Mouse (Mus musculus) liver, embryonic 14.5 days (tissue): ENCODE measurements around the gene Kmt2b. TPM values are rescaled to one million over a fixed set of nuclear protein-coding genes. Genes with fewer than 3 reads are reported as not detected.

Experiments
- ATAC-seq: fragments of 200-750 bp; cut with Nextera tagmentation; 2 replicates; pipeline ENCODE4 v1.8.0; 2017; ENCODE audit warnings: moderate number of reproducible peaks, mild to moderate bottlenecking, moderate library complexity; ENCODE audit not compliant: insufficient read depth
- DNase-seq, 3 experiments: peaks; one replicate each; pipeline ENCODE4 v3.0.0-alpha.2; 2012 to 2013; ENCODE audit warnings: low read depth in 3 of 3, low spot score in 3 of 3
- H3K27ac ChIP-seq: fragments of 300-500 bp; sonication (generic); 2 replicates; pipeline ENCODE4 v1.5.1; 2014; ENCODE audit warnings: moderate library complexity, mild to moderate bottlenecking, control low read depth, inconsistent platforms
- H3K27me3 ChIP-seq: fragments of 300-500 bp; sonication (generic); 2 replicates; pipeline ENCODE4 v1.6.1; 2014; ENCODE audit warnings: mild to moderate bottlenecking, low read length, moderate library complexity; ENCODE audit not compliant: control insufficient read depth, insufficient read depth
- H3K36me3 ChIP-seq: fragments of 300-500 bp; sonication (generic); replicated peaks from 2 replicates; pipeline ENCODE4 v1.6.1; 2014; ENCODE audit warnings: low read depth; ENCODE audit not compliant: control insufficient read depth, insufficient read depth
- H3K4me1 ChIP-seq, 2 experiments: fragments of 200-500 bp in 1 of 2; fragments of 300-500 bp in 1 of 2; sonication (generic) in 1 of 2; replicated peaks; 2 replicates each; pipeline ENCODE4 v1.6.1; 2012 to 2014; ENCODE audit warnings: antibody characterized with exemption in 1 of 2, inconsistent platforms in 1 of 2, low read length in 1 of 2; ENCODE audit not compliant: control insufficient read depth in 2 of 2, insufficient read depth in 2 of 2
- H3K4me2 ChIP-seq: fragments of 300-500 bp; sonication (generic); 2 replicates; pipeline ENCODE4 v1.6.1; 2014; ENCODE audit warnings: low read depth, mild to moderate bottlenecking, control low read depth, moderate library complexity
- H3K4me3 ChIP-seq, 2 experiments: fragments of 200-500 bp in 1 of 2; fragments of 300-500 bp in 1 of 2; sonication (generic) in 1 of 2; 2 replicates each; pipeline ENCODE4 v1.5.1; 2012 to 2014; ENCODE audit warnings: low read depth in 2 of 2, low read length in 2 of 2, mild to moderate bottlenecking in 2 of 2, control low read depth in 1 of 2, inconsistent platforms in 1 of 2, moderate library complexity in 1 of 2; ENCODE audit not compliant: insufficient read depth in 1 of 2
- H3K9ac ChIP-seq: fragments of 300-500 bp; sonication (generic); replicated peaks from 2 replicates; pipeline ENCODE4 v1.6.1; 2014; ENCODE audit warnings: mild to moderate bottlenecking, control low read depth, moderate library complexity
- H3K9me3 ChIP-seq: fragments of 300-500 bp; sonication (generic); 2 replicates; pipeline ENCODE4 v1.6.1; 2016; ENCODE audit warnings: low read length, mixed read lengths; ENCODE audit not compliant: control insufficient read depth
- CTCF ChIP-seq: IDR thresholded peaks from 2 replicates; pipeline ENCODE4 v1.5.1; 2016; ENCODE audit warnings: antibody characterized with exemption, low read depth, control low read depth
- EP300 ChIP-seq: IDR thresholded peaks from 2 replicates; pipeline ENCODE4 v1.6.1; 2016; ENCODE audit warnings: antibody characterized with exemption, low read depth
- WGBS: fragments of 180-500 bp; shearing (Covaris S2); extraction: QIAGEN DNeasy Blood & Tissue Kit; methylation state at CpG from one replicate; pipeline ENCODE4 v1.1.7; 2014; ENCODE audit not compliant: insufficient replicate concordance; 5-methylcytosine and 5-hydroxymethylcytosine counted together
- polyA plus RNA-seq, 2 experiments: library from polyadenylated mRNA; depleted of rRNA in 1 of 2; stranded (reverse) in 1 of 2; unstranded in 1 of 2; fragments of >200 nt; fragmentation: Nextera tagmentation in 1 of 2; extraction: Ambion mirVana in 1 of 2; gene quantifications; 2 replicates each; pipeline versions ENCODE4 v1.2.1 to v1.2.3; 2012 to 2014

Kmt2b gene
- polyA plus RNA-seq, 2 experiments: 3.4 to 10.4 TPM

GRCm38 (mm10) chr7:30600651-30601050 is 12.1 kb upstream of the Kmt2b start:
- 59% methylated on average over 7 of the region's 7 CpGs for WGBS
- H3K9ac ChIP-seq: no peak overlapping the region
- no peaks in the 10 kb centered on the region for H3K27me3 ChIP-seq
- H3K4me1 ChIP-seq: no peaks in the 10 kb centered on the region; a peak in 2 of 4 replicates
- no peaks in the 10 kb centered on the region for H3K9me3 ChIP-seq
- H3K27ac ChIP-seq: no peak overlapping the region
- DNase-seq (no peak), ATAC-seq (no peak)
- no peak for TF ChIP-seq CTCF
- TF ChIP-seq EP300: no peak
- peak overlapping the region; percentile 50 for H3K4me2 ChIP-seq
- H3K36me3 ChIP-seq: no peaks in the 10 kb centered on the region
- no peak overlapping the region for H3K4me3 ChIP-seq

- peaks cover 0 to 1% of the 10 kb centered on the region in 2 experiments; a peak in 2 of 4 replicates for H3K4me1 ChIP-seq
- H3K4me3 ChIP-seq: no peak overlapping the region
- H3K27me3 ChIP-seq: no peaks in the 10 kb centered on the region
- peak overlapping the region; percentile 50 for H3K4me2 ChIP-seq
- DNase-seq (peak; percentile 74 to 77 (median 74)), ATAC-seq (peak; percentile 97)
- no peak overlapping the region for H3K27ac ChIP-seq
- H3K9ac ChIP-seq: no peak overlapping the region; the same call in 1 of the 2 replicates
- no peaks in the 10 kb centered on the region for H3K36me3 ChIP-seq
- 3% methylated on average over 16 of the region's 16 CpGs for WGBS
- no peak for TF ChIP-seq CTCF
- TF ChIP-seq EP300: no peak
- H3K9me3 ChIP-seq: no peaks in the 10 kb centered on the region
These were observed 11.4 kb upstream of the Kmt2b start for GRCm38 (mm10) chr7:30599933-30600353.

- DNase-seq (no peak), ATAC-seq (no peak)
- peak within 1 kb of the TSS; percentile 23 for H3K4me2 ChIP-seq
- H3K9me3 ChIP-seq: no peaks in the 10 kb centered on the region
- H3K9ac ChIP-seq: no peak within 1 kb of the TSS; the same call in 1 of the 2 replicates
- H3K36me3 ChIP-seq: no peaks in the 10 kb centered on the region
- H3K27ac ChIP-seq: no peak within 1 kb of the TSS
- H3K4me1 ChIP-seq: peaks cover 6 to 11% of the 10 kb centered on the region in 2 experiments; a peak in 3 of 4 replicates
- TF ChIP-seq CTCF: no peak
- no peak for TF ChIP-seq EP300
- no peaks in the 10 kb centered on the region for H3K27me3 ChIP-seq
- H3K4me3 ChIP-seq: no peak within 1 kb of the TSS
- WGBS: 87% methylated on average over 12 of the region's 12 CpGs
These were observed 10.3 kb upstream of the Kmt2b start, which contains the start of gene Zbtb32 for GRCm38 (mm10) chr7:30598786-30599185. Gene Zbtb32 (minus strand): TSS chr7:30598909.

GRCm38 (mm10) chr7:30596811-30597210 is 8.3 kb upstream of the Kmt2b start:
- no peak overlapping the region for H3K4me3 ChIP-seq
- 56% methylated on average over 5 of the region's 5 CpGs for WGBS
- no peaks in the 10 kb centered on the region for H3K27me3 ChIP-seq
- ATAC-seq (no peak), DNase-seq (no peak)
- no peak overlapping the region for H3K9ac ChIP-seq
- no peak overlapping the region for H3K27ac ChIP-seq
- no peak for TF ChIP-seq CTCF
- TF ChIP-seq EP300: no peak
- no peaks in the 10 kb centered on the region for H3K9me3 ChIP-seq
- H3K4me1 ChIP-seq: peaks cover 6 to 16% of the 10 kb centered on the region in 2 experiments; a peak in 3 of 4 replicates
- no peak overlapping the region for H3K4me2 ChIP-seq
- H3K36me3 ChIP-seq: no peaks in the 10 kb centered on the region

GRCm38 (mm10) chr7:30596093-30596492 is 7.6 kb upstream of the Kmt2b start:
- WGBS: 63% methylated on average over 5 of the region's 5 CpGs
- H3K4me3 ChIP-seq: no peak overlapping the region
- no peaks in the 10 kb centered on the region for H3K36me3 ChIP-seq
- H3K27me3 ChIP-seq: no peaks in the 10 kb centered on the region
- no peak overlapping the region for H3K4me2 ChIP-seq
- no peak overlapping the region for H3K9ac ChIP-seq
- H3K9me3 ChIP-seq: no peaks in the 10 kb centered on the region
- ATAC-seq: no peak
- no peak overlapping the region for H3K27ac ChIP-seq
- H3K4me1 ChIP-seq: peaks cover 6 to 16% of the 10 kb centered on the region in 2 experiments; a peak in 3 of 4 replicates
- no peak for DNase-seq
- no peak for TF ChIP-seq EP300
- no peak for TF ChIP-seq CTCF
